Mouse (Mus musculus): ENCODE results near the gene Fam20a.

DNA sequence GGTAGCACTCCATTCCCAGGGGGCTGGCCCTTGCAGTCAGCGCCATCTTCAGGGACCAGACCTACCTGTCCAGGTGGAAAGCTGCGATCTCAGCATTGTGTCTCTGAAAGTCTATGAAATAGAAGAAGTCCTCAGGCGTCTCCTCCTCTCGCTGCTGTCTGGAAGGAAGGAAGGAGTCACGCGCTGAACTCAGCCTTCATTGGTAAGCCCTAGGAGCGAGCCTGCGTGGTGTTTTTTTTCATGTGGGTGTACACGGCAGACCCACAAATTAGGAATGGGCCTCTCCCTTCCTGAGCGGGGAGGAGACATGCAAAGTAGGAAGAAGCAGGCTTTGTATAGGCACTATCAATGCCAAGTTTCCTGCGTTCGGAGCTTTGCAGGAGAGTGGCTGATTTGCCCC lies 43.8 kb downstream of the Fam20a start:
- TF ChIP-seq POLR2A (IDR thresholded peaks at IDR 0.05; ENCODE audit: insufficient read length, low read depth): no peak
- no peak for TF ChIP-seq MAX (IDR thresholded peaks at IDR 0.05; ENCODE audit: low read depth)
- no peak for TF ChIP-seq POLR2AphosphoS2 (IDR thresholded peaks at IDR 0.05; ENCODE audit: insufficient read length, low read depth)
- no peak for TF ChIP-seq REST (IDR thresholded peaks at IDR 0.05; ENCODE audit: insufficient read depth, insufficient read length)
- no peak for TF ChIP-seq USF1 (IDR thresholded peaks at IDR 0.05; ENCODE audit: low read depth)
- TF ChIP-seq CEBPB (IDR thresholded peaks at IDR 0.05; ENCODE audit: insufficient read depth, poor library complexity, severe bottlenecking): no peak
- no peak for TF ChIP-seq SRF (IDR thresholded peaks at IDR 0.05; ENCODE audit: control insufficient read depth, insufficient read length, low read depth)
- no peak for TF ChIP-seq TCF12 (IDR thresholded peaks at IDR 0.05; ENCODE audit: insufficient read depth, poor library complexity, severe bottlenecking)
- TF ChIP-seq MYOG (IDR thresholded peaks at IDR 0.05; ENCODE audit: control insufficient read depth in 1 of 3, insufficient read depth in 1 of 3, insufficient read length in 2 of 3, low read depth in 2 of 3): no peak
- no peak for TF ChIP-seq E2F4 (IDR thresholded peaks at IDR 0.05; ENCODE audit: insufficient read depth)
- no peak for TF ChIP-seq MYOD1 (IDR thresholded peaks at IDR 0.05; ENCODE audit: control insufficient read depth in 1 of 3, insufficient read length in 2 of 3, low read depth in 2 of 3)
- TF ChIP-seq TCF3 (IDR thresholded peaks at IDR 0.05; ENCODE audit: insufficient read length, low read depth): no peak
